7 mouse cellular contexts compared by ENCODE assay signal in the genomic region with DNA sequence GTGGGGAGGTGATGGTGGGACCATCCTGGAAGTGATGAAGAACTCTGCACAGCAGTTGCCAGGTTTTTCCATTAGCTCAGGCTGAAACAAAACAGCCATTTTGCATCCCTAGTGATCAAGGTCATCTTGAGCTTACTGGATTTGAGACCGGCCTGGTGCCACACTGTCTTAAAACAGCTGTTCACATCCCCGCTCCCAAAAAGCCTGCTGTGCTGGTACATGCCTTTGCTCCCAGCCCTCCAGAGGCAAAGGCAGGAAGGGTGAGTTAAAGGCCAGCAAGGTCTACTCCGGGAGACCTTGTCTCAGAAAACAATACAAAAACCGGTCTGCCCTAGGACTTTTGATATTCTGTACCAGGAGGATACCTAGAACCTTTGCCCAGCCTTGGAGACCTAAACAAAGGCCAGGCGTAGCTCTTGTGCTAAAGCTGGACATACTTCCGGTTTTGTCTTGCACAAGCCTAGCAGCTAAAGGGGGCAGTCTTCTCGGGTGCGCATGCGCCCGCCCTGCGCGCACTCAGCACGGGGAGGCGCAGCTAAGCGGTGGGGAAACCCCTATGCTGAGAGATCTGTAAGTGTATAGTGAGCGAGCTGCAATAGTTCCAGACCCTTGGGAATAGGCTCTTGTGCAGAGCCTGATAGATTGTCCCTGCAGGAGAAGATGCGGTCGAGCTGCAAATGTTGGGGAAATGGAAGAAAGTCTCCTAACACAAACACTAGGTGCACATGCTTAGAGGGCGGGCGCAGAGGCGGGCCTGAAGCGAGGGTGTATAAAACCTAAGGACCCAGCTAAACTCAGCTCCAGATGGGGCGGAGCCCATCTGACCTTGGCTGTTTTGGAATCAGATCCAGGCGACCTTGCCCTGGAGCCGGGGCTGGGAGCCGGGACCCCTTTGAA. TPM values are rescaled to one million over a fixed set of nuclear protein-coding genes. Genes with fewer than 3 reads are reported as not detected.
DNase-seq lines count a peak whose midpoint lies in the region; ATAC-seq and TF ChIP-seq lines count a peak whose summit lies in the region.

No protein-coding gene starts in this region.

- peak overlapping the region; percentile 21 for H3K4me3 ChIP-seq in embryonic facial prominence, embryonic 11.5 days (ENCODE audit: low read depth, low read length)
- H3K4me3 ChIP-seq in intestine, postnatal 0 days (ENCODE audit: low read depth, low read length), result peak overlapping the region; percentile 26
- 0 out of 2 replicates have a peak overlapping the region, but pooled peaks have one; percentile 1 for H3K4me3 ChIP-seq in midbrain, embryonic 11.5 days (ENCODE audit: low read depth, low read length)

- no peaks in the 10 kb centered on the region for H3K27me3 ChIP-seq in embryonic facial prominence, embryonic 11.5 days (ENCODE audit: control insufficient read depth, insufficient read depth, low read length)
- H3K27me3 ChIP-seq in intestine, postnatal 0 days (replicated peaks; ENCODE audit: control insufficient read depth, insufficient read depth, low read length), result no peaks in the 10 kb centered on the region
- peaks cover 1% of the 10 kb centered on the region; the same call in 1 of the 2 replicates for H3K27me3 ChIP-seq in midbrain, embryonic 11.5 days (ENCODE audit: control insufficient read depth, insufficient read depth, low read length)

- DNase-seq in adrenal gland, postnatal 14 days, result peak; percentile 91
- peak; percentile 89 for DNase-seq in embryonic facial prominence, embryonic 11.5 days (ENCODE audit: low spot score)
- peak; percentile 76 for DNase-seq in left cerebral cortex, postnatal 4 days
- peak; percentile 97 for DNase-seq in midbrain, embryonic 11.5 days (ENCODE audit: low spot score, missing footprints)
- peak; percentile 92 for DNase-seq in skeletal muscle tissue, adult 2 months (ENCODE audit: low read depth, low spot score)

- H3K27ac ChIP-seq in embryonic facial prominence, embryonic 11.5 days (replicated peaks; ENCODE audit: low read depth, low read length), result peak overlapping the region; percentile 60
- peak overlapping the region; percentile 78 for H3K27ac ChIP-seq in intestine, postnatal 0 days (ENCODE audit: low read depth, low read length)
- H3K27ac ChIP-seq in midbrain, embryonic 11.5 days (ENCODE audit: low read depth, low read length), result peak overlapping the region; percentile 50

- peak overlapping the region; percentile 59 for H3K9ac ChIP-seq in embryonic facial prominence, embryonic 11.5 days (replicated peaks; ENCODE audit: low read length)
- peak overlapping the region; percentile 40; the same call in 1 of the 2 replicates for H3K9ac ChIP-seq in intestine, postnatal 0 days (ENCODE audit: low read depth, low read length)
- peak overlapping the region; percentile 34 for H3K9ac ChIP-seq in midbrain, embryonic 11.5 days (ENCODE audit: low read length)

- H3K4me2 ChIP-seq in embryonic facial prominence, embryonic 11.5 days (ENCODE audit: low read depth, low read length), result peak overlapping the region; percentile 54
- peak overlapping the region; percentile 63 for H3K4me2 ChIP-seq in intestine, postnatal 0 days (replicated peaks; ENCODE audit: low read depth)
- H3K4me2 ChIP-seq in midbrain, embryonic 11.5 days, result peak overlapping the region; percentile 36

- peak; percentile 67 for TF ChIP-seq CTCF in intestine, postnatal 0 days (IDR thresholded peaks at IDR 0.05; ENCODE audit: low read depth)

- H3K9me3 ChIP-seq in embryonic facial prominence, embryonic 11.5 days (replicated peaks; ENCODE audit: control insufficient read depth, low read length), result no peaks in the 10 kb centered on the region
- no peaks in the 10 kb centered on the region for H3K9me3 ChIP-seq in intestine, postnatal 0 days (ENCODE audit: control insufficient read depth)
- no peaks in the 10 kb centered on the region for H3K9me3 ChIP-seq in midbrain, embryonic 11.5 days (ENCODE audit: control insufficient read depth, low read length)

- 8% methylated on average over 26 of the region's 26 CpGs for WGBS in embryonic facial prominence, embryonic 11.5 days
- WGBS in intestine, postnatal 0 days, result 7% methylated on average over 26 of the region's 26 CpGs
- 12% methylated on average over 26 of the region's 26 CpGs for WGBS in midbrain, embryonic 11.5 days

- ATAC-seq in embryonic facial prominence, embryonic 11.5 days (replicated peaks; ENCODE audit: insufficient number of reproducible peaks, low FRiP score, low TSS enrichment, low read depth), result peak; percentile 77
- ATAC-seq in granulocyte monocyte progenitor cell, adult 5-6 weeks (replicated peaks; ENCODE audit: poor library complexity, severe bottlenecking), result peak; percentile 69
- peak; percentile 85 for ATAC-seq in intestine, postnatal 0 days
- peak; percentile 90 for ATAC-seq in midbrain, embryonic 11.5 days (ENCODE audit: low FRiP score)

- intact Hi-C loops in left cerebral cortex, postnatal 4 days (cut with DNase I), result no loop called here

- H3K4me1 ChIP-seq in embryonic facial prominence, embryonic 11.5 days (ENCODE audit: control insufficient read depth, insufficient read depth, low read length), result peaks cover 3% of the 10 kb centered on the region; the same call in 1 of the 2 replicates
- H3K4me1 ChIP-seq in intestine, postnatal 0 days (replicated peaks; ENCODE audit: control insufficient read depth, insufficient read depth, low read length), result peaks cover 7% of the 10 kb centered on the region; the same call in 1 of the 2 replicates
- H3K4me1 ChIP-seq in midbrain, embryonic 11.5 days (ENCODE audit: control insufficient read depth, insufficient read depth, low read length), result peaks cover 10% of the 10 kb centered on the region

- H3K36me3 ChIP-seq in embryonic facial prominence, embryonic 11.5 days (replicated peaks; ENCODE audit: control insufficient read depth, insufficient read depth, low read depth, low read length), result no peaks in the 10 kb centered on the region; the same call in 1 of the 2 replicates
- peaks cover 62% of the 10 kb centered on the region for H3K36me3 ChIP-seq in intestine, postnatal 0 days (ENCODE audit: control insufficient read depth, insufficient read depth)
- H3K36me3 ChIP-seq in midbrain, embryonic 11.5 days (ENCODE audit: control insufficient read depth, insufficient read depth, low read length), result peaks cover 12% of the 10 kb centered on the region

RNA-seq across cellular contexts. Expression of a gene that starts 11.4 kb away (rescaled TPM):
- 60.7 and 65.1 TPM in 2 replicates for total RNA-seq in adrenal gland, postnatal 14 days (2021)
- 37.0 and 39.1 TPM in 2 replicates for polyA plus RNA-seq in embryonic facial prominence, embryonic 11.5 days (2014; fragmentation: Nextera tagmentation; extraction: Ambion mirVana)
- 37.1 and 46.4 TPM in 2 replicates for total RNA-seq in granulocyte monocyte progenitor cell, adult 5-6 weeks (2014; fragmentation: Nextera tagmentation)
- 25.4 and 31.7 TPM in 2 replicates for total RNA-seq in granulocyte monocyte progenitor cell, adult 5-6 weeks (2017)
- polyA plus RNA-seq in intestine, postnatal 0 days (2015; fragmentation: Nextera tagmentation; extraction: Ambion mirVana), result 28.4 and 31.9 TPM in 2 replicates
- 10 to 100 TPM; 29.6 to 34.8 TPM for total RNA-seq in left cerebral cortex, postnatal 4 days (2021)
- 24.6 and 29.9 TPM in 2 replicates for polyA plus RNA-seq in midbrain, embryonic 11.5 days (2014; fragmentation: Nextera tagmentation; extraction: Ambion mirVana)

RNA-seq across cellular contexts. Expression of a gene that starts 14.9 kb away (rescaled TPM):
- total RNA-seq in adrenal gland, postnatal 14 days (2021), result 56.4 and 64.0 TPM in 2 replicates
- polyA plus RNA-seq in embryonic facial prominence, embryonic 11.5 days (2014; fragmentation: Nextera tagmentation; extraction: Ambion mirVana), result 12.4 and 13.2 TPM in 2 replicates
- total RNA-seq in granulocyte monocyte progenitor cell, adult 5-6 weeks (2014; fragmentation: Nextera tagmentation), result 56.8 and 65.9 TPM in 2 replicates
- 17.3 and 20.8 TPM in 2 replicates for total RNA-seq in granulocyte monocyte progenitor cell, adult 5-6 weeks (2017)
- polyA plus RNA-seq in intestine, postnatal 0 days (2015; fragmentation: Nextera tagmentation; extraction: Ambion mirVana), result 8.2 and 9.8 TPM in 2 replicates
- 10 to 100 TPM; 31.1 to 33.3 TPM for total RNA-seq in left cerebral cortex, postnatal 4 days (2021)
- 8.8 and 10.9 TPM in 2 replicates for polyA plus RNA-seq in midbrain, embryonic 11.5 days (2014; fragmentation: Nextera tagmentation; extraction: Ambion mirVana)

RNA-seq across cellular contexts. Expression of a gene that starts 38.6 kb away (rescaled TPM):
- 54.8 and 62.0 TPM in 2 replicates for total RNA-seq in adrenal gland, postnatal 14 days (2021)
- polyA plus RNA-seq in embryonic facial prominence, embryonic 11.5 days (2014; fragmentation: Nextera tagmentation; extraction: Ambion mirVana), result 28.9 and 32.2 TPM in 2 replicates
- total RNA-seq in granulocyte monocyte progenitor cell, adult 5-6 weeks (2014; fragmentation: Nextera tagmentation), result 27.9 and 52.2 TPM in 2 replicates
- total RNA-seq in granulocyte monocyte progenitor cell, adult 5-6 weeks (2017), result 60.2 and 82.3 TPM in 2 replicates
- polyA plus RNA-seq in intestine, postnatal 0 days (2015; fragmentation: Nextera tagmentation; extraction: Ambion mirVana), result 37.4 and 38.6 TPM in 2 replicates
- 10 to 100 TPM; 84.6 to 98.4 TPM for total RNA-seq in left cerebral cortex, postnatal 4 days (2021)
- 36.9 and 40.0 TPM in 2 replicates for polyA plus RNA-seq in midbrain, embryonic 11.5 days (2014; fragmentation: Nextera tagmentation; extraction: Ambion mirVana)

RNA-seq across cellular contexts. Expression of a gene that starts 39.9 kb away (rescaled TPM):
- total RNA-seq in adrenal gland, postnatal 14 days (2021), result 50.4 and 51.2 TPM in 2 replicates
- 13.1 and 14.6 TPM in 2 replicates for polyA plus RNA-seq in embryonic facial prominence, embryonic 11.5 days (2014; fragmentation: Nextera tagmentation; extraction: Ambion mirVana)
- 23.0 and 30.4 TPM in 2 replicates for total RNA-seq in granulocyte monocyte progenitor cell, adult 5-6 weeks (2014; fragmentation: Nextera tagmentation)
- total RNA-seq in granulocyte monocyte progenitor cell, adult 5-6 weeks (2017), result 21.9 and 22.2 TPM in 2 replicates
- polyA plus RNA-seq in intestine, postnatal 0 days (2015; fragmentation: Nextera tagmentation; extraction: Ambion mirVana), result 29.4 and 29.7 TPM in 2 replicates
- total RNA-seq in left cerebral cortex, postnatal 4 days (2021), result 10 to 100 TPM; 14.3 to 14.6 TPM
- 14.0 and 17.3 TPM in 2 replicates for polyA plus RNA-seq in midbrain, embryonic 11.5 days (2014; fragmentation: Nextera tagmentation; extraction: Ambion mirVana)

RNA-seq across cellular contexts. Expression of a gene that starts 40.1 kb away (rescaled TPM):
- 75.1 and 78.4 TPM in 2 replicates for total RNA-seq in adrenal gland, postnatal 14 days (2021)
- 17.5 and 22.0 TPM in 2 replicates for polyA plus RNA-seq in embryonic facial prominence, embryonic 11.5 days (2014; fragmentation: Nextera tagmentation; extraction: Ambion mirVana)
- 35.2 and 46.8 TPM in 2 replicates for total RNA-seq in granulocyte monocyte progenitor cell, adult 5-6 weeks (2014; fragmentation: Nextera tagmentation)
- total RNA-seq in granulocyte monocyte progenitor cell, adult 5-6 weeks (2017), result 12.6 and 22.7 TPM in 2 replicates
- 9.3 and 12.7 TPM in 2 replicates for polyA plus RNA-seq in intestine, postnatal 0 days (2015; fragmentation: Nextera tagmentation; extraction: Ambion mirVana)
- total RNA-seq in left cerebral cortex, postnatal 4 days (2021), result 10 to 100 TPM; 87.7 to 91.7 TPM
- 18.6 and 23.1 TPM in 2 replicates for polyA plus RNA-seq in midbrain, embryonic 11.5 days (2014; fragmentation: Nextera tagmentation; extraction: Ambion mirVana)

Comparison
In these comparisons a context has a peak if more than half of its experiments do, and no peak if none do; other contexts are left out.
1. Peak in every context shown above with its lines: DNase-seq, ATAC-seq, H3K4me3 ChIP-seq and H3K27ac ChIP-seq.